Mouse (Mus musculus) cerebellum, adult 11 months (tissue): ENCODE data around the gene Scaf1.

Experiments used
- DNase-seq: peaks from one replicate; pipeline ENCODE4 v3.0.0; 2022

Scaf1 gene

DNA sequence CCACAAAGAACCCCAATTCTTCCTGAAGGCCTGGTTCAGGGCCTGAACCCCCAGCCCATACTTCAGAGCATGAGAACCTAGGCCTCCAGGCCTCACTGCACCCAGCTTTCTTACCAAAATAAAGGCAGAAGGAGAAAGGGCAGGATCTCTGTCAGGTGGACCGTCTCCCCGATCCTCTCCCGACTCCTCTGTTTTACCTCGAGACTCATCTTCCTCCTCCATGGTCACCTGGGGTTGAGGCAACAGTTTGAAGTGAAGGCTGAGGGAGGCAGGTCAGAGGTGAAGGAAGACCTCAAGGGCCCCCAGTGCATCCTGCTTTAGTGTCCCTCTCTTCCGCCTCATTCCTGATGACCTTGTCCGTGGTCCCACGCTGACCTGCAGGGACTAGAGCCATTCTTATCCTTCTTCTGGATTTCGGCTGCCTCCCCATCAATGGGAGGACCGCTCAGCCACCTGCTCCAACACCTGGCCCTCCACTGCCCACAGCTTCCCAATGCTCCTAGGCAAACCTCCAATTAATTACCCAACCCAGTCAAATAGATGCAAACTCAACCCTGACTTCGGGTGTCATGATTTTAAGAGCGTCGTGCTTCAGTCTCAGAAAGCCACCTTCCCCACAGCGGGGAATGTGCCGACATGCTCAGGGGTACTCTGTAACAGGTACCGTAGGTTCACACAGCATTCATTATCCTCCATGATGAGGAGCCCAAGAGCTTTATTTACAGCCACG lies 2.6 kb downstream of the Scaf1 start:
- no peak for DNase-seq

DNA sequence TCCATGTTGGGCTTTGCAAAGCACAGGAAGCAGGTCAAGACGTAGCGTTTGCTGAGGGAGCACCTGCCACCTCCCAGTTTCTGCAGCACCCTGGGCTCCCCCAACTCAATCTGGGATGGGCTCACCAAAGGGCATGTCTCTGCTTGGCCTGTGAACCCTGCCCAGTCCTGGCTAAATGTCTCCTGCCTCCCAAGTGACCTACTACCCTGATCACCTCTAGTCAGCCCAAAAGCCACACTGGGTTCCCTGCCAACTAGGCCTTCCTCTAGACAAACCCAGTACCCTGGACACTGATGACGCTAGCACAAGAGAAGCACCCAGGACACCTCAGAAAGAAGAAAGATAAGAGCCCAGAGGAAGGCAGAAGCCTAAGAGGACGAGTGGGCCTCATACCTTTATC lies 3.3 kb downstream of the Scaf1 start:
- DNase-seq: no peak

DNA sequence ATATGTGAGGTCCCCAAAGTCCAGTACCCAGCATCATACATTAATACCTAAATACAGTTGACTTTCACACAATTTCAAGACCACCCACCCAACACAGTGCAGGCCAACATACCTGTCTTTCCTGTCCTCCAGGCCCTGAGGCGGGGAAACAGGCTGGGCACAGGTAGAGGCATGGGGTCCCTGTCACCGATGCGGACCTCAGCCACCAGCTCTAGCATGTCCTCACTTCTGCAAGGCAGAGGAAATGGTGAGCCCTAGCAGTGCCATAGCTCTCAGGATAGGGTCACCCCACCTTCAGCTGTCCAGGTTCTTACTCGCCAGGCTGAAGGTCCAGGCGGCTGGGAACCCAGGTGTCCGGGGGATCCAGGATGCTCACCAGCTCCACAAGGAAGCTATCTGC lies 4.2 kb downstream of the Scaf1 start:
- no peak for DNase-seq

DNA sequence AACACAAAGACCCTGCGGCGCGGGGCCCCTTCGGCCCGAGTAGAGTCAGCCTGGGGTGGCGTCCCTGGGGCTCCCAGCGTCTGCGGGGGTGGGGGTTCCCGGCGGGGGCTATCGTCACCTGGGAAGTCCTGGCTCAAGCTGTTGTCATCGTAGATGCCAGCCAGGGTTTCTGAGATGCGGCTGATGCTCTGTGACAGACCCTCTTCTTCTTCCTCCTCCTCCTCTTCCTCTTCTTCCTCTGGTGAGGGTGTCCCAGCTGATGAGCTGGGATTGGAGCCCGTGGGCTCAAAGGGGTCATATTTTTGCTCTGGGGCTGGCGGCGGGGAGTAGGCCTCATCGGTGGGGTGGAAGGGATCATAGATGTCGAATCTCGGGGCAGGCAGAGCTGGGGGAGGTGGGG lies 7.8 kb downstream of the Scaf1 start:
- no peak for DNase-seq

DNA sequence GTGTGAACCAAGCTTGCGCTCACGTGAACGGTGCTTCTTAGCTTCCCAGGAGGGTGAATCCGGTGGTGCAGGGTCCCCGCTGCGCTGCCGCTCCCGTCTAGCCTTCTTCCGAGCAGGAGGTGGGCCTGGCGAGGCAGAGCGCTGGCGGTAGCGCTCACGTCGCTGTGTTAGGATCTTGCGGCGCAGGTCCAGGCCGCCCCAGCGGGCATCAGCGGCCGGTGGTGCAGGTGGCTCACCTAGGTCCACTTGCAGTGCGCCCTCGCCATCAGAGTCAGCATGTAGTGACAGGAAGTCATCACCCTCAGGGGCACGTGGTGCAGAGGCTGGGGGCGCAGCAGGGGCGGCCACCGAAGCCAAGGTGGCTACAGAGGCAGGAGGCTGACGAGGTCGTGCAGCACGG lies 8.3 kb downstream of the Scaf1 start:
- DNase-seq: no peak

DNA sequence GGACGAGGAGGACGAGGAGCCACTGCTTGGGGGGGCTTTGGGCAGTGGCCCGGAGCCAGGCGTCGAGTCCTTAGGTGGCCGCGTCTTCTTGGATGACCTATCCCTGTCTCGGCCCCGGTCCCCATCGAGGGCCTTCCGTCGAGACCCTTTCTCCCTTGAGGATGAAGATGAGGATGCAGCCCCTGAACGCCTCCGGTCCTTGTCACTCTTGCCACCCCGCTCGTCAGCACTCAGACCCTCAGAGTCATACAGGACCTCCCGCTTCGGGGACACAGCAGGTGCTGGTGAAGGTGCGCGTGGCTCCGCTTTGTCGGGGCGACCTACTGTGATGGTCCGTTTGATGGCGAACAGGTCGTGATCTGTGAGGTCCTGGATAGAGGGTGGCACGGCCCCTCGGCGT lies 9.0 kb downstream of the Scaf1 start:
- no peak for DNase-seq

DNA sequence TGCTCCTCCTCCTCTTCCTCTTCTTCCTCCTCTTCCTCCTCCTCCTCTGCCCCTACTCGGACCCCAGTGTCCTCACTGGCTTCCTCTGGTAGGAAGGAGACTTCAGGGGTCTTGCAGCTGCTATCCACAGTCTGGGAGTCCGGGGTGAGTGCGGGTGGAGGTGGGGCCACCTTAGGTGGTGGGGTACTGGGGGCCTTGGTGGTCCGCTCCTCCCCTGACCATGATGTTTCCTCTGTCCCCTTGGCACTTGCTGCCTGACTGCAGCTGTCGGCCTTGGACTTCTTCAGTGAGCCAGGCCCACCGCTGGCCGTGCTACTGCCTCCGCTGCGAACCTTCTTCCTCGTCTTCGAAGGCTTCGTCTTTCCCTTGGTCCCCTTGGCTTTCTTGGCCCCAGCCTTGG lies 9.7 kb downstream of the Scaf1 start:
- no peak for DNase-seq

DNA sequence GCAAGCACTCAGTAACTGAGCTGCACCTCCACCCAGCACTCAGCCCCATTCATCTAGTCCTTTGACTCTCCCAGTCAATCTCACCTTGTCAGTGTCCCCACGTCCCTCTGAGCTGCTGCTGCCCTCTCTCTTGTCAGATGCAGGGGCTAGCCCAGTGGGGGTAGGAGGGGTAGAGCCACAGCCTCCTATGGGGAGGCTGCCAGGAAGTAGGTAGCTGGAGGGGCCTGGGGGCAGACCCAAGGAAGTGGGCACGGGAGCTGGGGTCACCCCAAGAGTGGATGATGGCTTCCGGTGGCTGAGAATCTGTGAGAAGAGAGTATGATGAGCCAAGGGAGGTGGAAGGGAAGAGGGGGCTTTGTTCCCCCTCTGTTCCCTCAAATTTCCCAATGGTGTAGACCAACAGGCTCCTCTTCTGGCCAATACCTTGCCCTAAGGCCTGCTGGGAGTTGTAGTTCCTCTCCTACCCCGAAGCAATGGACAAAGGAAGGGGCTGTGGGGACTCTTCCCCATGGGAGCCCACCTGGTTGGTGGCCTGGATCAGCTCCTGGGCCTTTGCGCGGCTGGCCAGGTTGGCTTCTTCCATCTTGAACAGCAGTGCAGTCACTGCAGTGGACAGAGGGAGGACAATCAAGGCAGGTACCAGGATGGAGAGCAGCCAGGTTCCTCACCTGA lies 10.7 kb downstream of the Scaf1 start:
- no peak for DNase-seq

DNA sequence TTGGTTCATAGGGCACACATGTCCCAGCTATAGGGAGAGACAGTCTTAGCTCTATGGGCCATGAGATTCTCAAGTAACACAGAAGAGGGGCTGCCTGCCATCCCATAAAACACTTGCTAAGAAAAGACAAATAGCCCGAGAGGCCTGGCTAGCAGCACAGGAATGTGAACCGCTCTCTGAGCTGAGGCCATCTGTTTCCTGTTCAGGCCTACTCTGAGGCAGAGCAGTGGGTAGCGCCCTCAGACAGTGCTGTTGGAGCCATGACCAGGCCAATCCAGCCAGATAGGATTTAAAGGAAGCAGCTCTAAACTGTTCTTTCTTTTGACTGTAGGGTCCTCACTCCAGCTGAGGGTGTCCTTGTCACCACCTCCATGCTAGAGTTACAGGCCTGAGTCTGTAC lies 11.6 kb downstream of the Scaf1 start:
- no peak for DNase-seq

DNA sequence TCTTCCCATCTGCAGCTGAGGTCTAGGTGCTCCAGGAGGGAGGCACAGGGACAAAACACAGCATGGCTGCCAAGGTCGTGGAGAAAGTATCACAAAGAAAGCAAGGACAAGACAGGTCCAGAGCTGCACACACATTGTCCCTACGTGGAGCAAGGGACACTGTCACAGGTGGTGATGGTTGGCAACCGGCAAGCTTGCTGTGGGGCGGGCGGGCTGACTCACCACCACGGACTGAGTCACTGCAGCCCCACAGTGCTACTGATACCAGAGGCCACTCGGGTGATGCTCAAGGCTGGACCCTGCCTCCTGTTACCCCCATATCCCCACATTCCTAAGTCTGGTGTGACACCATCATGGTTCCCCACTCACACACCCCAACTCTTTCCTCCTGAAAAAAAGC lies 13.7 kb downstream of the Scaf1 start:
- DNase-seq: no peak

DNA sequence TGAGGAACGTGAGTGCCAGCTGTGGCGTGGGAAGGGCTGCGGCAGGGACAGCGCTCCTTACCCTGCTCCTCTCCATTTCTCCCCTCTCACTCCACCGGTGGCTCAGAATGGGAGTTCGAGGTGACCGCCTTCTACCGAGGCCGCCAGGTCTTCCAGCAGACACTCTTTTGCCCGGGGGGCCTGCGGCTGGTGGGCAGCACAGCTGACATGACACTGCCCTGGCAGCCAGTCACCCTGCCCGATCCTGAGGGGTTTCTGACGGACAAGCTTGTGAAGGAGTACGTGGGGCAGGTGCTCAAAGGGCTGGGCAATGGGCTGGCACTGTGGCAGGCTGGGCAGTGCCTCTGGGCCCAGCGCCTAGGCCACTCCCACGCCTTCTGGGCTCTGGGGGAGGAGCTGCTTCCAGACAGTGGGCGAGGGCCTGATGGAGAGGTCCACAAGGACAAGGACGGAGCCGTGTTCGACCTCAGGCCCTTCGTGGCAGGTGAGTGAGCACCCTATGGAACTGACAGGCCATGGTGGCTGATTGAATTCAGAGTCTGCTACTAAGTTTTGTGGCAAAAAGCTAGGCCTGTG lies 15.5 kb downstream of the Scaf1 start:
- no peak for DNase-seq

DNA sequence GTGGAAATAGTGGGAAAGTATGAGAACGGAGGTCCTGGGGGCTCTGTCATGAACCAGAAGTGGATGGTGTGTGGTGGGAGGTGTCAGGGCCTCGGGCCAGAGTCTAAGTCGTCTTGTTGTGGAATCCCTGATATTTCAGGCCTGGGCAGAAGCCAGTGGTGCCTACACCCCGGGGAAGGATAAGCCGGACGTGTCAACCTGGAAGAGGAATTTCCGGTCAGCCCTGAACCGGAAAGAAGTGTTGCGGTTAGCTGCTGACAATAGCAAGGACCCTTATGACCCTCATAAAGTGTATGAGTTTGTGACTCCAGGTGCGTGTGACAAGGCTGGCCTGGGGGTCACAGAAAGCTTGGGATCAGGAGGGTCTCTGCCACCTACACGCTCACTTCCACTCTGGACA lies 16.4 kb downstream of the Scaf1 start:
- DNase-seq: no peak

DNA sequence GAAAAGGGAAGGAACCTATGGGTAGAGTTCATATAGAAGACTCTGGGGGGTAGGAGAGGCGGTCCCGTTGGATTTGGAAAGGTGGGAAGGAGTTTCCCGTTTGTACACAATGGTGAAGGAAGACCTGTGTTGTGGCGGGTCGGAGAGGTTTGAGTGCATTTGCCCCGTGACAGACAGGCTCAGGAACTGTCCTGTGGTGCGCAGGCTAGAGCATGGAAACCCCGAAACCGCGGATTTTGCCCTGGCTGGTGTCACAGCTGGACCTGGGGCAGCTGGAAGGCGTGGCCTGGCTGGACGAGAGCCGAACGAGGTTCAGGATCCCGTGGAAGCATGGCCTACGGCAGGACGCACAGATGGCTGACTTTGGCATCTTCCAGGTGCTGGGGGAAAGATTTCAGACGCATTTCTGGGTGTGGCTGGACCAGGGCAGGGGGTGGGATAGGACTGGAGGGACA lies 17.6 kb downstream of the Scaf1 start, which contains the start of gene Bcl2l12:
TSS of gene Bcl2l12 (minus strand) at position 212 of the 455 bp plus-strand sequence.
- no peak for DNase-seq

DNA sequence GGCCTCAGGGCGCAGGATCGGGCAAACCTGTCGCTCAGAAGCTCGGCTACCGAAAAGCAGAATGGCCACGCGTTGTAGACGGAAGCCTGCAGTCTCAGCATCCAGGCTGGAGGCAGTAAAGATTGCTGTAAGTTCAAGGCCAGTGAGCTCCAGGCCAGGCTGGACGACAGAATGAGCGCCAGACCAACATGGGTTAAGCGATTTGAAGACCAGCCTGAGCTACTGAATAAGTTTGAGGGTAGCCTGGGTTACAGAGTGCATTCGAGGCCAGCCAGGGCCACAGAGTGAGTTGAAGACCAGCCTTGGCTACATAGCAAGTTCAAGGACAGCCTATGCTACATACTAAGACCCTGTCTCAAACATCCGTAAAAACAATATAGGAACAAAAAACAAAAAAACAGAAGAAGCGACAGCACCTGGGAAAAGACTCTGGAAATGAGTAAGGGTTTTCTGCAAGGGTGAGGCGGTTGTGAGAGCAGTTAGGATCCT lies 18.2 kb downstream of the Scaf1 start:
- DNase-seq: no peak

DNA sequence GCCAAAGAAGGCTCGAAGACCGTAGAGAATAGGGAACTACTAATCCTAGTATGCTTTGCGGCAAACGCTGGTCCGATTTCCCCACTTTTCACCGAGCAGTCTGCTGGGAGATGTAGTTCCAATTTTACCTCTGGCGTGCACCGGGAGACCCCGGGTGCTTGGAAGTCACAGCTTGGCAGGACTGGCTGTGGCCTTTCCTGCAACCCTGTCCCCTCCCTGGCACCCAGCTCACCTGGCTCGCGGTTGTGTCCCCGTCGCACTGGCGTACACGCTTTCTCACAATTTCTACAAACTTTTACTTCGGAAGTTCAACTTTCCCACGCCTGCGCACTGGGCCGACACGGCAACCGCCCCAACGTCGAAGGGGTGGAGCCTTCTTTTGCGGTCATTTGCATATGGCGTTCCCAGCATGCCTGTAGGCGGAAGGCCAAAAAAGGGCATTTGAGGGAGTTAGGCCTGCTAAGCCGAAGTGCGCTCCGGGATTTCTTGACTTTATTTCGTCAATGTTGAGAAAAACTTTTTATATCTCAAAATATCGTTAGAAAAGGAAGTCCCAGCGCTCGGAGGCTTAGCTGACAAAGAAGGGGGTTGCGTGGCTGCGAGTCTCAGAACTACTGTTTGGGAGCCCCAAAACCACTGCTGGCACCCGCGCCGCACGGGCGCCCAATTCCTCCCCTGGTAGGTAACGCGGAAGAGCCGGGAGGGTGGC lies 18.8 kb downstream of the Scaf1 start, which contains the start of gene Irf3:
TSS of gene Irf3 (plus strand) at position 418 of the 709 bp plus-strand sequence.
- DNase-seq: peak; percentile 95

DNA sequence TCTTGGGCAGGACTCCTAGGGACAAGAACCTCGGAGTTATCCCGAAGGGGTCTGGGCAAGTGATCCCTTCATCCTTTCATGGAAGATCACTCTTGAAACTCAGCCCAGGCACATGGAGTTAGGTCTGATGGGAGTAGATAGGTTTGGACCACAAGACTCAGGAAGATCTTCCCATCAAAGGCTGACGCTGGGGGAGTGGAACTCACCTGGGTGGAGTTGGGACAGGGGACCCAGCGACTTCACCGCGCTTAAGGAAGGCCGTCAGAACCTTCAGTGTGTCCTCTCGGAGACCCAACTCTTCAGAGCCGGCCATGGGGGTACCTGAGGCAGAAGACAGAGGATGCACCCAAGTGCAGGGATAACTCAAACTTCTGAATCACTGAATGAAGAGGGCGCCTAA lies 19.5 kb downstream of the Scaf1 start:
- DNase-seq: no peak

DNA sequence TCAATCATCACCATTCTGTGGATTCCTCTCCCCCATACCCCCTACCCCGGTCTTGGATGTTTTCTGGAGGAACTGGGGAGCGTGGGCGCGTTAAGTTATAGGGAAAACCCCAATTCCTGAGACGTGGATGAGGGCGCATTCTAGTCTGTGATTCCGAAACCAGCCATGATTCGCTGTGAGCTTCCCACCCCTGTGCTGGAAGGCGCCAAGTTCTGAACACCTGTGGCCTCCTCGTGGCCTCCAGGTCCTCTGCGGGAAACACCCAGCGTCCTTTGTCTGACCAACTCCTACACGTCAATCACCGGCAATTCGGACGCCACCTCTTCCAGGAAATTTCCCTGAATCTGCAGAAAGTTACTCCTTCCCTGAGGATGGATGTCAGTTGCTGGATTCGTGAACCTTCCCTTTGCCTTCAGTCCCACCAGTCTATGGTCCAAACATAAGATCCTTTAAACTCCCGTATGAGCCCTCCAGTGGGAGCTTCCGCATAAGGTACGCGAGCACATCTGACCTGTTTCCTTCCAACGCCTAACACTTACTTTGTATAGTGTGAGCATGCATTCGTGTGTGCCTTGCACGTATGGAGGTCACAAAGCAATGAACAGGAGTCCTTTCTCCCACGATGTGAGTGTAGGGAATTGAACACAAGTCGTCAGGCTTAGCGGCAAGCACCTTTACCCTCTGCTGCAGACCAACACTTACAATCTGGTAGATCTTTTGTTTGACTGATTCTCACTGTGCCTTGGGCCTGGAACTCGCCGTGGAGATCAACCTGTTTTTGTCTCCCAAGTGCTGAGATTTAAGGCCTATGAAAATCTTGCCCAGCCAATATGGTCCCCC lies 29.1 kb downstream of the Scaf1 start:
- no peak for DNase-seq

DNA sequence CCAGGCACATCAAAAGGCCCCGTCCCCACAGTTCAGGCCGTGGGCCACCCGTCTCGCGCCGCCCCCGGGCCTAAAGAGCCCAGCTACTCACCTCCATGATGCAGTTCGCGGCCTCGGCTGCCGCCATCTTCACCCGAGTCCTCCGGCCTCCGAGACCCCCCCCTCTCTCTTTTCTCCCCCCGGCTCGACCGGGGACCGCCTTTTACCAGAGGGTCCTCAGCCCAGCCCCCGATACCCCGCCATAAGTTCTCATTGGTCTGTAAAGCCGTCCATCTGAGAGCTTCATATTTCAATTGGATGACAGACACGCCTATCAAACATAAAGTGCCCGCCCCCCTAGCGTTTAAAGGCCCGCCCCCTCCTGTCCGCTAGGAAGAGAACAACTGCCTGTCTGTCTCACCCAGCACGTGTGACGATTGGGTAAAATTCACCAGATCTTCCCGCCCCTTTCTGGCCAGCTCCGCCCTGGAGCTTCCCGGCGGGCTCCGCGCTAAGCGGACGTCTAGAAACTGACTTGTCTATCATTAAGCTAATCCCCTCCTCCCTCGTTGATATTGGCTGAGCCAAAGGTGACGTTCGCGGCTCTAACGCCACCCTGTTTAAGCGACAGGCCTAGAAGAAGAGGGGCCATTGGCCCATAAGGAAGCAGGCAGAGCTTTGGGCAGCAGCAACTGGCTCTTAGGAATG lies 29.8 kb downstream of the Scaf1 start, which contains the start of gene Prmt1:
TSS of gene Prmt1 (minus strand) at position 377 of the 687 bp plus-strand sequence.
- peak; percentile 98 for DNase-seq

DNA sequence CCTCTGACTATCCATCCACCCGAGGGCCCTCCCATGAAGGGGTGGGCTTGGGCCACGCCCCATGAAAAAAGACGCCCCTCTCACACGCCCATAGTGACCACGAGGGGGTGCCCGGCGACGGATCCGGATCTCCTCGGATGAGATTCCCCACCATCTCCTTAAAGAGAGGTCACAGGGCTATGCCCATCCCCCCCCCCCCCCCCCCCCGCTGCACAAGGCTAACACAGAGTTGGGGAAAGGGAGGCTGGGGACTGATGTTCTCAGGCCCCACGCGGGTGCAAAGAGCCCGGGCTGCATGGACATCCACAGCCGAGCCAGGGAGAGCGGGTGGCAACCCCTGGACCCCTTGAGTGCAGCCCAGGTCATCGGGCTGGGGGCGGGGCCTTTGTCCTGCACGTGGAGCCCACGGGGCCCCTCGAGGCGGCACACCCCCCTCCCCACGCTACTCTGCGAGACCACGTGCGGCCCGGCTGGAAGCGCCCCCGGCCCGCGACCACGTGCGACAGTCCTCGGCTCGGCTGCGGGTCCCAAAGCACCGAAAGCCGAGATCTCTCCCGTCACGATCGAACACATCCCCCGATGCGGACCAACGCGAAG lies 30.5 kb downstream of the Scaf1 start:
- DNase-seq: peak; percentile 72

DNA sequence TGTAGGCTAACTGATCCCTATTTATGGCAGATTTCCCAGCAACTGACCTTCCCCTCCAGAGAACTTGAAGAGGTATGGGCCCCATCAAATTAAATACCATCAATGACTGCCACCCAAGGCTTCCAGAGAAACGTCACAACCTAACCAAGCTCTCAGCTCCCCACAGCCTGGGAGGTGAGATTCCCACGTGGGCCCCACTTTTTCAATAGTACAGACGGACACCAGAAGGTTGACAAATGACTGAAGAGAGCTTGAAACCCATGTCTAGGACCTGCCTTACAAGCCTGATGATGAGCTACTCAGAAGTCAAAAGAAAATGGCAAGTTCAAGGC lies 31.4 kb downstream of the Scaf1 start:
- no peak for DNase-seq
